Mouse (Mus musculus) forebrain, embryonic 12.5 days (tissue): ENCODE measurements at regions not wholly inside any gene's neighbourhood (a gene's known extent, or its start where the extent isn't known, plus 50 kb on each side); places are given as distances from the start of the nearest gene placed in this dataset.

Source experiments
- ATAC-seq: fragments of 200-750 bp; cut with Nextera tagmentation; 2 replicates; pipeline ENCODE4 v1.8.0; 2017; ENCODE audit warnings: moderate TSS enrichment; ENCODE audit not compliant: low FRiP score
- H3K27ac ChIP-seq: fragments of 300-500 bp; sonication (generic); 2 replicates; pipeline ENCODE4 v1.5.1; 2016; ENCODE audit warnings: mild to moderate bottlenecking
- H3K27me3 ChIP-seq: fragments of 300-500 bp; sonication (generic); 2 replicates; pipeline ENCODE4 v1.6.1; 2016; ENCODE audit warnings: mild to moderate bottlenecking
- H3K36me3 ChIP-seq: fragments of 300-500 bp; sonication (generic); replicated peaks from 2 replicates; pipeline ENCODE4 v1.6.1; 2016; ENCODE audit warnings: mild to moderate bottlenecking
- H3K4me1 ChIP-seq: fragments of 300-500 bp; sonication (generic); 2 replicates; pipeline ENCODE4 v1.6.1; 2016
- H3K4me2 ChIP-seq: fragments of 300-500 bp; sonication (generic); 2 replicates; pipeline ENCODE4 v1.6.1; 2016; ENCODE audit warnings: mild to moderate bottlenecking, moderate library complexity
- H3K4me3 ChIP-seq: fragments of 300-500 bp; sonication (generic); replicated peaks from 2 replicates; pipeline ENCODE4 v1.5.1; 2016; ENCODE audit warnings: mild to moderate bottlenecking
- H3K9ac ChIP-seq: fragments of 300-500 bp; sonication (generic); 2 replicates; pipeline ENCODE4 v1.6.1; 2016; ENCODE audit warnings: mild to moderate bottlenecking
- H3K9me3 ChIP-seq: fragments of 300-500 bp; sonication (generic); 2 replicates; pipeline ENCODE4 v1.6.1; 2016
- whole genome bisulfite sequencing: fragments of 180-500 bp; shearing (Covaris S2); methylation state at CpG from one replicate; pipeline ENCODE4 v1.1.7; 2016; 5-methylcytosine and 5-hydroxymethylcytosine counted together

DNA sequence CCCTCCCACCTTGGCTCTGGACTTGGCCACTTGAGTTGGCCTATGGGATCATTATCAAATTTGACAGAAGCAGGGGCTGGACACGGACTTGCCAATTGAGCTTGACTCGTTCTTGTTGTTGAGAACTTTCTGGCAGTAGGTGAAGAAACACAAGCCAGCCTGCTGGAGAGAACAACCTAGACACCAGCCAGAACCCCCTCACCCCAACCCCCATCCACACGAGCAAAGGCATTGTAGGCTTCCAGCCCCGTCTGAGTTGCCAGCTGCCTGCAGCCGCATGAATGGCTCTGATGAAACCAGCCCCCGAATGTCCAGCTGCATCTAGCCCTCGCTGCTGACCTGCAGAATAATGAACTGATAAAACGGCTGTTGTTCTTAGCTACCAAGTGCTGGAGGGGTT lies 98.7 kb upstream of the Magi3 start:
- Histone ChIP-seq H3K4me3 (no peak overlapping the region), H3K4me1 (peaks cover 11% of the 10 kb centered on the region), H3K9me3 (no peaks in the 10 kb centered on the region), H3K9ac (no peak overlapping the region), H3K27me3 (no peaks in the 10 kb centered on the region), H3K36me3 (no peaks in the 10 kb centered on the region), H3K4me2 (no peak overlapping the region), H3K27ac (no peak overlapping the region)
- 20% methylated on average over 8 of the region's 8 CpGs for WGBS
- peak; percentile 71; the same call in 1 of the 2 replicates for ATAC-seq

DNA sequence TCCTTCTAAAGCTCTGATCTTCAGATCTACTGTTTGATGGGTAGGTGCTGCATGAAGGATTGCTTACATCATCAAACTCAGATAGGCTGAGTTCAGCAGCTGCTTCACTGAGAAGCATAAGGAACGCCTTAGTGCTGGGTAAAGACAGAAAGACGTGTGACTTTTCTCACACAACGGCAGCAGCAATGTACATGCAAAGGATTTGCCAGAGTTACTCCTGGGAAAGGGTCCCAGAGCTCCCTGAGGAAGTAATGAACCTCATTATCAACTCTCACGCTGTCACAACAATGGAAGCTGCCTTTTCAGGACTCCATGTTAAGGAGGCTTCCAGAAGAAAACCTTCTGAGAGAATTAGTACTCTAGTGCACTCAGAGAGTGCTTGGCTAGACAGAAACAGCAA lies 97.4 kb upstream of the Magi3 start:
- no peaks in the 10 kb centered on the region for H3K36me3 ChIP-seq
- no peak overlapping the region for H3K9ac ChIP-seq
- peaks cover 11% of the 10 kb centered on the region for H3K4me1 ChIP-seq
- no peaks in the 10 kb centered on the region for H3K27me3 ChIP-seq
- no peak for ATAC-seq
- no peak overlapping the region for H3K4me3 ChIP-seq
- H3K4me2 ChIP-seq, result no peak overlapping the region
- WGBS, result 49% methylated on average over 4 of the region's 4 CpGs
- no peaks in the 10 kb centered on the region for H3K9me3 ChIP-seq
- no peak overlapping the region for H3K27ac ChIP-seq

DNA sequence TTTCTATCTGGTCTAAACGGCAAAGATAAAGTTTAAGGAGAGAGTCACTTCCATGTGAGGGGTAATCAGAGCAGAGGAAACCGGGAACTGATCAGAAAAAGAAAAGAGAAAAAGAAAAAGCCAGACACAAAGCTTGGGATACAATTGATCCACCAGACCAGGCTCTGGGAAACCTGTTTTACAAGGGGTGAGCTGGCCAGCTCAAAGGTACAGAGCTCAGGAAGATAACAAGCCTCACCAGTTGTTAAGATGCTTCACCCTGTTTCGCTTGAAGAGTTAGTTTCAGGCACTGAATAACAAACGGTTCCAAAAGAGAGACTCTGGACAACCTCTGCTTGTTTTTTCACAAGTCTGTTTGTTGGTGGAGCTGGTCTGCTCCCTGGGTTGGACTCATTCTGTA lies 92.9 kb upstream of the Magi3 start:
- H3K4me3 ChIP-seq, result no peak overlapping the region
- no peak overlapping the region for H3K27ac ChIP-seq
- H3K9me3 ChIP-seq, result no peaks in the 10 kb centered on the region
- no peaks in the 10 kb centered on the region for H3K27me3 ChIP-seq
- 86% methylated on average over 4 of the region's 4 CpGs for WGBS
- ATAC-seq, result no peak
- no peak overlapping the region for H3K9ac ChIP-seq
- H3K4me2 ChIP-seq, result no peak overlapping the region
- no peaks in the 10 kb centered on the region for H3K36me3 ChIP-seq
- peaks cover 11% of the 10 kb centered on the region; the same call in 1 of the 2 replicates for H3K4me1 ChIP-seq

DNA sequence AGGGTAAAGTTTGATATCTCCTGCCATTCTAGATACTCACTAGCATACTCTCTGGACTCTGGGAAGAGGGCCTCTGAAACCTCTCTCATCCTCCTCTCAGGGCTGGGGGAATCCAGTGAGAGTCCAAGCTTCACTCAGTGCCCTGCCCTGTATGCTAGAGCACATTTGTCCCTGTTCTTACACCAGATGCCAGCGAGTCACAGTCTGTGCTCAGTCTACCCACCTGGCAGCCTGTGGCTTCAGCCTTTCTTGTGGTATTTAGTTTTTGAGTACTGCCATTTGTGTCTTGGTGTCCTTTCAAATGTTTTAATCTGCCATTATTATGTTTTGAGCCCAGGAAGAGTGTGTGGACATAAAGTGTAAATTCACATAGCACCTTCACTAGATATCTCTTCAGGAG lies 86.8 kb upstream of the Magi3 start:
- Histone ChIP-seq H3K9ac (no peak overlapping the region), H3K4me3 (no peak overlapping the region), H3K27ac (no peak overlapping the region), H3K36me3 (no peaks in the 10 kb centered on the region), H3K4me1 (peaks cover 22% of the 10 kb centered on the region), H3K27me3 (0 out of 2 replicates have a peak, but pooled peaks cover 4% of the 10 kb centered on the region), H3K4me2 (no peak overlapping the region), H3K9me3 (no peaks in the 10 kb centered on the region)
- WGBS, result 65% methylated on average over 1 of the region's 1 CpGs
- no peak for ATAC-seq

DNA sequence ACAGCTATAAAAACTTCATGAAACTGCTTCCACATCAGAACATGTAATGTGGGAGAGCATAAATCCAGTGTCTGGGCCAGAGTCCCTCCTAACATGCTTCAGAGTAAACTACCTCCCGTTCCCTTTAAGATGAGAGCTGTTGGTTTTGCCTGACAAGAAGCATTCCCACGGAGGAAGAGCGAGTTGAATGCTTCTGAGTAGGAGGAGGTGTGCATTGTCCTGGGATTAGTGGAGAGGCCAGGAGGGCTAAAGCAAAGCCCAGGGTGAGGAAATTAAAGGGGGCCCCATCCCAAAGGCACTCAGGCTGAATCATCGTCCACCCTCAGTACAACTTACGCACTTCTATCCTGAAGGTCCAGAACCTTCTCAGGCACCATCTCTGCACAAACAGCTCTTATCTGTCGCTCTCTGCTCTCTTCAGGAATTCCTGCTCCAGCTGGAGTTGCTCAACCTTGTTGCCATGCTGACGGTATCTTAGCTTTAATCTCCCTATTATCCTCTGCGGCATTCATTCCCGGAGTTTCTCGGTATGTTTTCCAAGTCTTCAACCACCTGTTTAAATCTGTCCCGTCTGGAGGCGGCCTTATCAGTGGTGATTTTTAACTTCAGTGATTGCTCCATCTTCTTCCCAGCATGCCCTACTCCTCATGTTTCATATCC lies 85.9 kb upstream of the Magi3 start:
- Histone ChIP-seq H3K4me1 (peaks cover 20% of the 10 kb centered on the region), H3K9ac (no peak overlapping the region), H3K4me2 (peak overlapping the region; percentile 13; the same call in 1 of the 2 replicates), H3K36me3 (no peaks in the 10 kb centered on the region), H3K27ac (no peak overlapping the region), H3K9me3 (no peaks in the 10 kb centered on the region), H3K27me3 (0 out of 2 replicates have a peak, but pooled peaks cover 4% of the 10 kb centered on the region), H3K4me3 (no peak overlapping the region)
- no peak for ATAC-seq
- WGBS, result 4% methylated on average over 12 of the region's 12 CpGs

DNA sequence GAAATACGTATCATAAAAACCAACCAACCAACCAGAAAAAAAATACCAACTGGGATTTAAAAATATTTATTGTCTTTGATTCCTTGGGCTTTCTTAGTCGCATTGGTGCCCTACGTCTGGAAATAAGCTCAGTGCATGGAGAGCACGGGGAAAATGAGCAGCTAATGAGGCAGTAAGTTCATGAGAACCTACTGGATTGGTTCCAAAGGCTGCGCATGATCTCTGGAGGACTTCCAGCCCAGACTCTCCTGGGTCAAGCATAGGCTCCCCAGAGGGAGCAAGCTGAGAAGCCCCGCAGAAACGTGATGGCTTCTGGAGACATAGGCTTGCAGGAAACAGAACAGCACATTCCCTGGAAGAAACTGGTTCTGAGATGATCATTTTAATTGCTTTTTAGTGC lies 83.4 kb upstream of the Magi3 start:
- no peak overlapping the region for H3K27ac ChIP-seq
- H3K9me3 ChIP-seq, result no peaks in the 10 kb centered on the region
- no peak overlapping the region for H3K4me2 ChIP-seq
- 82% methylated on average over 7 of the region's 7 CpGs for WGBS
- H3K4me3 ChIP-seq, result no peak overlapping the region
- H3K9ac ChIP-seq, result no peak overlapping the region
- no peaks in the 10 kb centered on the region for H3K36me3 ChIP-seq
- no peak for ATAC-seq
- H3K4me1 ChIP-seq, result peaks cover 20% of the 10 kb centered on the region
- 0 out of 2 replicates have a peak, but pooled peaks cover 4% of the 10 kb centered on the region for H3K27me3 ChIP-seq

DNA sequence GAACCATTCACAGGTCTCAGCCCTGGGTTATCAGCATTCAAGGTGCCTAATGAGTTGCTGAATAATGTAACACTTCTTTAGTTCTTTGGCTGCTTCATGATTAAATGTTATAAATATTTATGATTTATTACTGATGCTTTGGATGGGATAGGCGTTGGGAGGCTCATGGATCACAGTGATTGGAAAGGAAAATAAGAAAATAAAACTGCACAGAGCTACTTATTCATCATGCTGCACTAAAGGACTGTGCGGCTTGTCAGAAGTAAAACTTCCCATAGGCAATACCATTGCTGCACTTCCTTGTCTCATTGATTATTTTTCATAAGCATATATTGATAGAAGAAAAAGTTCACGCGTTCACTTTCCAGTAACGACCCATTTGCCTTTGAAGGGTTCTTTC lies 80.0 kb upstream of the Magi3 start:
- 62% methylated on average over 5 of the region's 5 CpGs for WGBS
- no peak overlapping the region for H3K9ac ChIP-seq
- no peaks in the 10 kb centered on the region for H3K9me3 ChIP-seq
- H3K27me3 ChIP-seq, result no peaks in the 10 kb centered on the region
- no peak overlapping the region for H3K4me2 ChIP-seq
- peaks cover 12% of the 10 kb centered on the region for H3K4me1 ChIP-seq
- no peak overlapping the region for H3K4me3 ChIP-seq
- no peak for ATAC-seq
- H3K36me3 ChIP-seq, result no peaks in the 10 kb centered on the region
- H3K27ac ChIP-seq, result no peak overlapping the region

DNA sequence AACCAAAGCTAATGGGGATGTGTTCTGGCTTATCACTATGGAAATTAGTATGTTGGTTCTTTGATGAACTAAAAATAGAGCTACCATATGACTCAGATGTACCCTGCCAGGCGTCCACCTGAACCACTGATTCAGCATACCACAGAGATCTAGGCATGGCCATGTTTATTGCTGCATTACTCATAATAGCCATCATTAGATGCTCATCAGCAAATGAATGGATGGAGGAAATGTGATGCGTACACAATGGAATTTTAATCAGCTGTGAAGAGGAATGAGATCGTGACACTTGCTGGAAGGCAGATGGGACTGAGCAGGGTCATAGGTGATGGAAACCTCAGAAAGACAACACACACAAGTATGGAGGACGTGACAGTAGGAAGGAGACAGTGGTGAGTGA lies 78.7 kb upstream of the Magi3 start:
- 45% methylated on average over 4 of the region's 4 CpGs for WGBS
- H3K4me3 ChIP-seq, result no peak overlapping the region
- H3K36me3 ChIP-seq, result no peaks in the 10 kb centered on the region
- H3K4me1 ChIP-seq, result peaks cover 18% of the 10 kb centered on the region
- no peak overlapping the region for H3K4me2 ChIP-seq
- no peaks in the 10 kb centered on the region for H3K9me3 ChIP-seq
- H3K27me3 ChIP-seq, result no peaks in the 10 kb centered on the region
- no peak overlapping the region for H3K27ac ChIP-seq
- no peak overlapping the region for H3K9ac ChIP-seq
- ATAC-seq, result no peak

DNA sequence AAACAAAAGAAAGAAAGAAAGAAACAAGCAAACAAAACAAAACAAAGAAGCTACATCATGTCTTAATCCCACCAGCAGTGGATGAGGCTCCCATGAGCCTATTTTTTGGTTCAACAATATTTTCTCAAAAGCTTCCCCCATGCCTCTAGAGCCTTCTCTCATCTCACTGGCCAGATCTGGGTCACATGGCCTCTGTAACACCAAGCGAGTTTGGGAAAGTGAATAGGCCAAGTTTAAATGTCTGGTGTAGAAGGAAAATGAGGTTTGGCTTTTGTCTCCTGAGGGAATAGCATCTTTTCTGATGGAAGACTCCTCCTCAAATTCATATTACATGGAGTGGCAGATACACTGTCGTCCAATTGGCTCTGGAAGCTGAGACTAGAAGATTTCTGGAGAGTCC lies 78.2 kb upstream of the Magi3 start:
- H3K4me1 ChIP-seq, result peaks cover 18% of the 10 kb centered on the region
- H3K36me3 ChIP-seq, result no peaks in the 10 kb centered on the region

DNA sequence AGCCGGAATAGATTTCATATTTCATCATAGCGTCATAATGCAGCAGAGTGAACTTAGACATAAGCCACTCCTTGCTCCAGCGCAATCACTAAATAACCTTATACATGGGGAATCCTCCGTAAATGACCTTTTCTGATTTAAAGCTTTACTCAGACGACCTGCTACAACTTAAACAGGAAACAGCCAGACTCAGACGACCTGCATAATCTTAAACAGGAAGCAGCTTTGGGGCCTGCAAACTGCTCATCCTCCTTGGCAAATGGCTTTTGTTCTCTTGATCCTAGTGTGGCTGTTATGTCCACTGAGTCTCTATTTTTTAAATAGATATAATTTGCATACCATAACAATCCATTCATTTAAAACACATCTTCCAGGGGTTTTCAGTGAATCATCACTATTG lies 76.9 kb upstream of the Magi3 start:
- Histone ChIP-seq H3K4me1 (peaks cover 18% of the 10 kb centered on the region), H3K27me3 (0 out of 2 replicates have a peak, but pooled peaks cover 4% of the 10 kb centered on the region), H3K4me3 (no peak overlapping the region), H3K9ac (no peak overlapping the region), H3K27ac (no peak overlapping the region), H3K36me3 (no peaks in the 10 kb centered on the region), H3K9me3 (no peaks in the 10 kb centered on the region), H3K4me2 (no peak overlapping the region)
- ATAC-seq, result no peak
- WGBS, result 72% methylated on average over 6 of the region's 6 CpGs

More for the DNA sequence above, 78.2 kb upstream of the Magi3 start:
- no peaks in the 10 kb centered on the region for H3K27me3 ChIP-seq
- H3K9ac ChIP-seq, result no peak overlapping the region
- H3K4me3 ChIP-seq, result no peak overlapping the region
- ATAC-seq, result no peak
- H3K4me2 ChIP-seq, result no peak overlapping the region
- WGBS, result 90% methylated on average over 2 of the region's 2 CpGs
- no peaks in the 10 kb centered on the region for H3K9me3 ChIP-seq
- H3K27ac ChIP-seq, result no peak overlapping the region

DNA sequence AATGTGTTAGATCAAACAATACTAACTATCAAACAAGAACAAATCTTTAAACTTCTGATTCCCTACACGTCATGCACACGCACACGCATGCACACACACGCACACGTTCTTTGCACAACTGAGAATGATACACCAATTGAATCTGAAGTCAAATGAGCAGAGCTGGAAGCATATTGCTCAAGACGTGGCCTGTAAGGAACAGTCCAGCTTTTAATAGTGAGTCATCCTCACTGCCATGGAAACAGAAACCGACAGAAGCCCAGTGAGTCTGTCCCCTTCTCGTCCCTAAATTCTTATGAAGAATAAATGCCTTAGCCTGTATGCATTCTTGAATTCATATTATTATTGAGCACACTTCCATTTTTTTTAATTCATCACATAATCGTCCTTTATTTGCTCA lies 75.7 kb upstream of the Magi3 start:
- no peak overlapping the region for H3K27ac ChIP-seq
- ATAC-seq, result no peak
- no peak overlapping the region for H3K4me2 ChIP-seq
- no peaks in the 10 kb centered on the region for H3K36me3 ChIP-seq
- 68% methylated on average over 9 of the region's 9 CpGs for WGBS
- 0 out of 2 replicates have a peak, but pooled peaks cover 4% of the 10 kb centered on the region for H3K27me3 ChIP-seq
- no peak overlapping the region for H3K9ac ChIP-seq
- peaks cover 18% of the 10 kb centered on the region for H3K4me1 ChIP-seq
- H3K4me3 ChIP-seq, result no peak overlapping the region
- H3K9me3 ChIP-seq, result no peaks in the 10 kb centered on the region

DNA sequence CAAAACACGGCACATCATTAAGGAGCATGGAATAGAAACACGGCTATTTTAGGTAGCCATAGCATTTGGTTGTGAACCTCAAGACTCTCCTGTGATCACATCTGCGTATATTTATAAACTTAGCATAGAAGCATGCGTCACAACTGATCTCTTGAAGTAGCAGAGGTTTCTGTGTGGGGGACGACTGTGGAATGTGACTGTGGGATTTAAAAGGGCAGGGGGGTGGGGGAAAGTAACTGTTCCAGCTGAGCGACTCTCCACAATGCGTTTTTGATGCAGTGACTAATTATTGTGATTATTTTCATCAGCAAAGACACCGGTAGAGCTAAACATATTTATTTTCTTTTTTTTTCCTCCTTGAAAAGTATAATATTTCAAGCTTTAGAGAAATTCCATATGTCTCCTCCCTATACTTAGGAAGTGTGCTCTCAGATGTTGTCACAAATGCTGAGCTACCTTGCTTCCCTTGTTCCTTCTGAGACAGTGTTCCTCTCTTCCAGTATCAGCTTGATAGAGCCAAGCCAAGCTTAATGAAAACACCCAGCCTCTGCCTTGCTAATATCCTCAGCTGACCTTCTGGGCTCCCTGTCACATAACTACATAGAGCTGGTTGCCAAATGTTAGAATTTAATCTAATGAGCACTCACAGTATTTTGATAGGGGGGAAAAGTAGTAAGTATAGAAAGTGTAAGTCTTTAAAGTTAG lies 75.0 kb upstream of the Magi3 start:
- ATAC-seq, result no peak
- H3K4me1 ChIP-seq, result peaks cover 14% of the 10 kb centered on the region
- H3K9ac ChIP-seq, result no peak overlapping the region
- H3K4me2 ChIP-seq, result no peak overlapping the region
- 24% methylated on average over 8 of the region's 8 CpGs for WGBS
- no peaks in the 10 kb centered on the region for H3K36me3 ChIP-seq
- H3K27ac ChIP-seq, result no peak overlapping the region
- no peak overlapping the region for H3K4me3 ChIP-seq
- H3K27me3 ChIP-seq, result 0 out of 2 replicates have a peak, but pooled peaks cover 4% of the 10 kb centered on the region
- H3K9me3 ChIP-seq, result no peaks in the 10 kb centered on the region

DNA sequence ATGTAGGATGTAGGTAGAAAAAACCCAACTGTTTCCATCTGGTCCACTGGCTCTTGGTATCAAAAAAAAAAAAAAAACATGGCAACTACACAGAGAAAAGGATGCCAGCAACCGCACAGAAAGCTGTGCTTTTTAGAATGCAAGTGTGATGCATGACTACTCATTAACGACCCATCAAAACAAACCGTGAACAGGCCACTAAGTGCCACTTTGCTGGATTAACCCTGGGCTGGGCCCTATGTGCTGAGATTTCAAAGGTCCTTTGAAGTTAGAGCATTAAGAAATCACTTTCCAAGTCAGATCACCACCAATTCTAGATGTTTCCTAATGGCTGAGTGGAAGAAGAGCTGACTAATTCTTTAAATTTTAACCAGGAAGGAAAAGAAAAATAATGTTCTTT lies 73.7 kb upstream of the Magi3 start:
- 27% methylated on average over 3 of the region's 3 CpGs for WGBS
- Histone ChIP-seq H3K9me3 (no peaks in the 10 kb centered on the region), H3K4me2 (no peak overlapping the region), H3K4me1 (peaks cover 9% of the 10 kb centered on the region), H3K9ac (no peak overlapping the region), H3K4me3 (no peak overlapping the region), H3K36me3 (no peaks in the 10 kb centered on the region), H3K27me3 (0 out of 2 replicates have a peak, but pooled peaks cover 4% of the 10 kb centered on the region), H3K27ac (no peak overlapping the region)
- ATAC-seq, result no peak
